Mouse (Mus musculus) heart, embryonic 13.5 days (tissue): ENCODE data around the gene Arhgap6. TPM values are rescaled to one million over a fixed set of nuclear protein-coding genes. Genes with fewer than 3 reads are reported as not detected.

ENCODE experiments used
- ATAC-seq: fragments of 200-750 bp; cut with Nextera tagmentation; 2 replicates; pipeline ENCODE4 v1.8.0; 2017; ENCODE audit warnings: moderate TSS enrichment; ENCODE audit not compliant: insufficient number of reproducible peaks, low FRiP score, low TSS enrichment; ENCODE audit errors: extremely low read depth
- H3K27ac ChIP-seq: fragments of 300-500 bp; sonication (generic); replicated peaks from 2 replicates; pipeline ENCODE4 v1.5.1; 2015; ENCODE audit warnings: moderate library complexity, mild to moderate bottlenecking, inconsistent platforms
- H3K27me3 ChIP-seq: fragments of 300-500 bp; sonication (generic); replicated peaks from 2 replicates; pipeline ENCODE4 v1.6.1; 2015; ENCODE audit warnings: mild to moderate bottlenecking, inconsistent platforms
- H3K36me3 ChIP-seq: fragments of 300-500 bp; sonication (generic); 2 replicates; pipeline ENCODE4 v1.6.1; 2015; ENCODE audit warnings: mild to moderate bottlenecking, inconsistent platforms
- H3K4me1 ChIP-seq: fragments of 300-500 bp; sonication (generic); 2 replicates; pipeline ENCODE4 v1.6.1; 2015; ENCODE audit warnings: inconsistent platforms
- H3K4me2 ChIP-seq: fragments of 300-500 bp; sonication (generic); 2 replicates; pipeline ENCODE4 v1.6.1; 2015; ENCODE audit warnings: inconsistent platforms, mild to moderate bottlenecking, moderate library complexity
- H3K4me3 ChIP-seq: fragments of 300-500 bp; sonication (generic); 2 replicates; pipeline ENCODE4 v1.5.1; 2015; ENCODE audit warnings: moderate library complexity, mild to moderate bottlenecking, inconsistent platforms
- H3K9ac ChIP-seq: fragments of 300-500 bp; sonication (generic); 2 replicates; pipeline ENCODE4 v1.6.1; 2015; ENCODE audit warnings: inconsistent platforms, mild to moderate bottlenecking, moderate library complexity
- H3K9me3 ChIP-seq: fragments of 300-500 bp; sonication (generic); 2 replicates; pipeline ENCODE4 v1.6.1; 2016; ENCODE audit warnings: inconsistent platforms
- WGBS: fragments of 180-500 bp; shearing (Covaris S2); methylation state at CpG from one replicate; pipeline ENCODE4 v1.1.7; 2015; ENCODE audit warnings: mixed read lengths; 5-methylcytosine and 5-hydroxymethylcytosine counted together
- polyA plus RNA-seq: library from polyadenylated mRNA; unstranded; fragments of >200 nt; fragmentation: Nextera tagmentation; extraction: Ambion mirVana; gene quantifications from 2 replicates; pipeline ENCODE4 v1.2.1, GENCODE M21; 2015

The Arhgap6 gene
- 8.6 and 9.9 TPM in 2 replicates for polyA plus RNA-seq

DNA sequence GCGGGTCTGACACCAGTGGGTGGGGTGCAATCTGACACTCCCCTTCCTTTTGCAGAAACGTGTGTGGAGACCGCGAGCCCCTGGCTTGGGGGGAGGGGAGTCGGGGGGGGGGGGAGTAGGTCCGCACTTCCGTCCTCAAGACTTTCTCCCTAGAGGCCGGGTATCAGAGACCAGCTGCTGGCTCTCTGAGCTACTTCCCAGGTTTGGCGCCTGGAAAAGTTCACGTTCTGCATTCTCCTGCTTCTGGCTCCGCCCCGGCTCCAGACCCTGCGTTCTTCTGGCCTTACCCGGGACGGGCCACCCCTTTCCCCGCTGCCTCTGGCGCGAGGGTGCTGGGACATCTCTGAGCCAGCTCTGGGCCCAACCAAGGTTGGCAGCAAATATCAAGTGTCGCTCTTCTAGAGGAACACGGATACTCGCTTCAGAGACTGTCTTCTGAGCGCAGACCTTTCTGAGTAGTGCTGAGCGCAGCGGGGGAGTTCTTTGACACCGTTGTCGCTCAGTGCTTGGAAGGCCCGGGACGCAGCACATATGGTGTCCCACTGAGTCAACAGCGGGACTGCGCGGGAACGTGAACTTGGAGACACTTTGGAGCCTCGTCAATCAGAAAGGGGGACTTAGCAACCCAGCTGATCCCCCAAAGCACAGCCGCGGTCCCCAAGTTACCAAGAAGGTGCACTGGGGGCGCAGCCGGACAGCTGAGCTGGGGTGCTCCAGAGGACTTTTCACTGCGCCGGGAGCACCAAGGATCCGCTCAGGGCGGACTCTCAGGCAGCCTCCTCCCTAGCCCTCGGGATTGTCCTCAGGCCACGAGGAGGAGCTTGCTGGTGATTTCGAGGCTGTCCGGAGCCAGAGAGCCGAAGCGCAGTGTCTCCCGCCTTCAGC, at the start of gene Arhgap6:
TSS of gene Arhgap6 (plus strand) at position 126 of the 885 bp plus-strand sequence.
- Histone ChIP-seq H3K9me3 (no peaks in the 10 kb centered on the region), H3K9ac (peak within 1 kb of the TSS; percentile 84), H3K36me3 (no peaks in the 10 kb centered on the region), H3K27me3 (peaks cover 19% of the 10 kb centered on the region), H3K4me1 (0 out of 2 replicates have a peak, but pooled peaks cover 4% of the 10 kb centered on the region), H3K27ac (peak within 1 kb of the TSS; percentile 87), H3K4me2 (peak within 1 kb of the TSS; percentile 77), H3K4me3 (peak within 1 kb of the TSS; percentile 65)
- ATAC-seq: no peak; the same call in 1 of the 2 replicates
- WGBS: 13% methylated on average over 47 of the region's 48 CpGs

- H3K4me3 ChIP-seq: no peak overlapping the region
- no peak overlapping the region for H3K4me2 ChIP-seq
- no peak overlapping the region for H3K27ac ChIP-seq
- no peak overlapping the region for H3K9ac ChIP-seq
- no peaks in the 10 kb centered on the region for H3K36me3 ChIP-seq
- no peaks in the 10 kb centered on the region for H3K4me1 ChIP-seq
- no peaks in the 10 kb centered on the region for H3K9me3 ChIP-seq
- H3K27me3 ChIP-seq: no peaks in the 10 kb centered on the region
- ATAC-seq: no peak
- WGBS: 36% methylated on average over 2 of the region's 2 CpGs
Measured at GRCm38 (mm10) chrX:168747011-168747410, 47.9 kb upstream of the Arhgap6 start.

- Histone ChIP-seq H3K36me3 (no peaks in the 10 kb centered on the region), H3K4me1 (0 out of 2 replicates have a peak, but pooled peaks cover 4% of the 10 kb centered on the region), H3K4me2 (peak overlapping the region; percentile 77), H3K27ac (peak overlapping the region; percentile 87), H3K4me3 (peak overlapping the region; percentile 65), H3K9ac (peak overlapping the region; percentile 84), H3K9me3 (no peaks in the 10 kb centered on the region), H3K27me3 (peaks cover 19% of the 10 kb centered on the region)
- WGBS: 10% methylated on average over 55 of the region's 55 CpGs
- ATAC-seq: 0 out of 2 replicates have a peak, but pooled peaks have one; percentile 37
Measured at GRCm38 (mm10) chrX:168795859-168796848, 1.3 kb downstream of the Arhgap6 start.

GRCm38 (mm10) chrX:168804677-168805076, 9.8 kb downstream of the Arhgap6 start:
- H3K9ac ChIP-seq: no peak overlapping the region
- no peak overlapping the region for H3K4me3 ChIP-seq
- ATAC-seq: no peak
- no peaks in the 10 kb centered on the region for H3K27me3 ChIP-seq
- WGBS: 66% methylated on average over 2 of the region's 2 CpGs
- H3K36me3 ChIP-seq: peaks cover 3% of the 10 kb centered on the region; the same call in 1 of the 2 replicates
- no peak overlapping the region for H3K4me2 ChIP-seq
- no peak overlapping the region for H3K27ac ChIP-seq
- H3K9me3 ChIP-seq: no peaks in the 10 kb centered on the region
- no peaks in the 10 kb centered on the region; the same call in 1 of the 2 replicates for H3K4me1 ChIP-seq

- H3K9ac ChIP-seq: no peak overlapping the region
- H3K36me3 ChIP-seq: no peaks in the 10 kb centered on the region
- no peak for ATAC-seq
- WGBS: 68% methylated on average over 3 of the region's 3 CpGs
- no peaks in the 10 kb centered on the region for H3K9me3 ChIP-seq
- H3K4me3 ChIP-seq: no peak overlapping the region
- H3K27me3 ChIP-seq: no peaks in the 10 kb centered on the region
- H3K4me1 ChIP-seq: no peaks in the 10 kb centered on the region
- H3K27ac ChIP-seq: no peak overlapping the region
- H3K4me2 ChIP-seq: no peak overlapping the region
Measured at GRCm38 (mm10) chrX:168810513-168811265, 15.8 kb downstream of the Arhgap6 start.

DNA sequence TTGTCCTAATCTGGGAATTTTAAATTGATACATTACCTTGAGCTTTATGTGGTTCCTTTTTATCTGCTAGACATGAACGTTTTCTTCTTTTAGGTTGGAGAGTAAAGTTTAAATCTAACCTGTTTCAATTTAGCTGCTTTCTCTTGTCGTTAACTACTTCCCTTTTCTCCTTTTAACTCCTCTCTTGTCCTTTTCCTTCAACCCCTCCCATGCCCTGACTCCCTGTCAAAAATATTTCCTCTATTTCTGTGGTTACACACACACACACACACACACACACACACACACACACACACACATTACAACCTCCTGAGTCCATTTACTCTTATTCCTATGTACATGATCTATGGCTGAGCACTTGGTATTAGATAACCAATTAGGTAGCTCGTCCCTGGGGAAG, 24.0 kb downstream of the Arhgap6 start:
- 54% methylated on average over 3 of the region's 3 CpGs for WGBS
- ATAC-seq: no peak
- H3K4me1 ChIP-seq: no peaks in the 10 kb centered on the region; the same call in none of the 2 replicates
- no peak overlapping the region for H3K4me2 ChIP-seq
- no peak overlapping the region for H3K9ac ChIP-seq
- no peaks in the 10 kb centered on the region for H3K9me3 ChIP-seq
- no peaks in the 10 kb centered on the region for H3K36me3 ChIP-seq
- H3K27me3 ChIP-seq: no peaks in the 10 kb centered on the region
- no peak overlapping the region for H3K4me3 ChIP-seq
- H3K27ac ChIP-seq: no peak overlapping the region

GRCm38 (mm10) chrX:168824166-168824565, 29.3 kb downstream of the Arhgap6 start:
- Histone ChIP-seq H3K9ac (no peak overlapping the region), H3K27me3 (no peaks in the 10 kb centered on the region), H3K27ac (no peak overlapping the region), H3K36me3 (no peaks in the 10 kb centered on the region), H3K4me3 (no peak overlapping the region), H3K4me1 (peaks cover 3% of the 10 kb centered on the region), H3K4me2 (no peak overlapping the region), H3K9me3 (no peaks in the 10 kb centered on the region)
- no peak for ATAC-seq
- 81% methylated on average over 2 of the region's 2 CpGs for WGBS

DNA sequence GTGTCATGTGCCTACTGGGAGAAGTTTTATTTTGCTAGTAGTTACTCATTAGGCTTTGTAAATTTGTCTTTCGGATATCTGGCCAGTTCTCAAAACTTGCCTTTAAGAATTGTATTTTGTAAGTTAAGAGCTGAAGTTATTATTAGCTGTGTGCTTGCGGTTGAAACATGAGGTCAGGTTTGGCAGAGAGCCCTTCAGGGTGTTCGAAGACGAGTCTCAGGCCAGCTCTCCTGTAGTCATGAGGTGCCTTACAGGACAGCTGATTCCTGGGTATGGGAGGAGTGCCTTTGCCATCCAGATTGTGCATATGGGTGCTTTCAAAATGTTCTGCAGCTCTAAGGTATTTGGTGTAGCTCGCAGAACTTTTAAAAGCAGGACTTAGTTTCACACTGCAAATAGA, 37.4 kb downstream of the Arhgap6 start:
- no peak for ATAC-seq

GRCm38 (mm10) chrX:168848062-168848461, 53.2 kb downstream of the Arhgap6 start:
- ATAC-seq: no peak
- Histone ChIP-seq H3K4me2 (no peak overlapping the region), H3K4me3 (no peak overlapping the region), H3K9ac (no peak overlapping the region), H3K27me3 (no peaks in the 10 kb centered on the region), H3K36me3 (no peaks in the 10 kb centered on the region), H3K27ac (no peak overlapping the region), H3K4me1 (no peaks in the 10 kb centered on the region), H3K9me3 (no peaks in the 10 kb centered on the region)

More for the DNA sequence above, 37.4 kb downstream of the Arhgap6 start:
- peak overlapping the region; percentile 24 for H3K4me2 ChIP-seq
- H3K9ac ChIP-seq: no peak overlapping the region
- H3K27ac ChIP-seq: peak overlapping the region; percentile 58
- H3K36me3 ChIP-seq: no peaks in the 10 kb centered on the region
- H3K4me3 ChIP-seq: no peak overlapping the region
- 43% methylated on average over 5 of the region's 5 CpGs for WGBS
- H3K27me3 ChIP-seq: no peaks in the 10 kb centered on the region
- 0 out of 2 replicates have a peak, but pooled peaks cover 11% of the 10 kb centered on the region for H3K4me1 ChIP-seq
- no peaks in the 10 kb centered on the region for H3K9me3 ChIP-seq

- Histone ChIP-seq H3K9me3 (no peaks in the 10 kb centered on the region), H3K27me3 (no peaks in the 10 kb centered on the region), H3K4me1 (peaks cover 5% of the 10 kb centered on the region; the same call in 1 of the 2 replicates), H3K9ac (no peak overlapping the region), H3K27ac (peak overlapping the region; percentile 68), H3K36me3 (no peaks in the 10 kb centered on the region), H3K4me2 (peak overlapping the region; percentile 38), H3K4me3 (no peak overlapping the region)
- 5% methylated on average over 1 of the region's 1 CpGs for WGBS
- no peak for ATAC-seq
Measured at GRCm38 (mm10) chrX:168874688-168875087, 79.8 kb downstream of the Arhgap6 start.
